Mouse (Mus musculus) adrenal gland, adult 18-20 months (tissue): Measurements from ENCODE around the gene Hist1h3a. TPM values are rescaled to one million over a fixed set of nuclear protein-coding genes. Genes with fewer than 3 reads are reported as not detected.

Experiments used
- microRNA-seq, 2 experiments: library from miRNA; unstranded; fragments of <30 nt; microRNA quantifications; one replicate each; pipeline ENCODE4 v1.2.0; 2021; ENCODE audit warnings: borderline number of aligned reads in 2 of 2
- total RNA-seq, 2 experiments: library from RNA; stranded (reverse); gene quantifications; 1 replicate in 1 of 2; 2 replicates in 1 of 2; pipeline ENCODE4 v1.2.3; 2021

Hist1h3a gene
- total RNA-seq, 2 experiments from 2014 or later: 18.1 to 28.1 TPM

Small RNA genes within 50 kb of the gene (microRNA-seq; reads per million reads assigned to microRNA genes)
- 0 reads per million in 2 experiments for gene Gm44314
- gene Gm44484: 0 reads per million in 2 experiments

Other genes starting within 250 kb of the Hist1h3a start
- gene Hist1h4h, start 231.3 kb downstream of the Hist1h3a start, total RNA-seq: 100 to 1,000 TPM; 400 to 445 TPM
- gene Hist1h2af, start 228.5 kb downstream of the Hist1h3a start, total RNA-seq: 10 to 100 TPM in 1 of 2 experiments, 1 to 10 TPM in 1; 8.5 to 12.6 TPM
- gene Hist1h3g, start 227.0 kb downstream of the Hist1h3a start, total RNA-seq: 1 to 10 TPM; 3.8 to 4.7 TPM
- gene Hist1h2bh, start 219.0 kb downstream of the Hist1h3a start, total RNA-seq: 1 to 10 TPM; 1.8 to 2.2 TPM
- gene Hist1h3f, start 218.3 kb downstream of the Hist1h3a start, total RNA-seq: 10 to 100 TPM; 12.6 to 12.7 TPM
- gene Hist1h4f, start 210.7 kb downstream of the Hist1h3a start, total RNA-seq: 10 to 100 TPM; 32.5 to 41.1 TPM
- gene Hist1h1d, start 209.1 kb downstream of the Hist1h3a start, total RNA-seq: 1 to 10 TPM; 1.5 to 1.6 TPM
- 10 to 100 TPM; 31.7 to 35.9 TPM for gene Hist1h3e, start 200.0 kb downstream of the Hist1h3a start, total RNA-seq
- 1 to 10 TPM; 2.9 to 3.8 TPM for gene Hist1h2ae, start 191.2 kb downstream of the Hist1h3a start, total RNA-seq
- 10 to 100 TPM; 54.4 to 56.8 TPM for gene Hist1h2bg, start 191.0 kb downstream of the Hist1h3a start, total RNA-seq
- gene Hist1h2bf, start 188.2 kb downstream of the Hist1h3a start, total RNA-seq: 10 to 100 TPM; 15.9 to 21.9 TPM
- gene Hist1h2ad, start 188.0 kb downstream of the Hist1h3a start, total RNA-seq: 1 to 10 TPM; 5.6 to 6.1 TPM
- 1 to 10 TPM; 3.2 to 3.9 TPM for gene Hist1h3d, start 186.6 kb downstream of the Hist1h3a start, total RNA-seq
- 100 to 1,000 TPM; 125 to 153 TPM for gene Hist1h4d, start 180.8 kb downstream of the Hist1h3a start, total RNA-seq
- gene Hist1h2be, start 141.3 kb downstream of the Hist1h3a start, total RNA-seq: 10 to 100 TPM in 1 of 2 experiments, 1 to 10 TPM in 1; 9.3 to 13.3 TPM
- 10 to 100 TPM; 33.6 to 39.8 TPM for gene Hist1h1e, start 139.8 kb downstream of the Hist1h3a start, total RNA-seq
- 1 to 10 TPM; 2.0 to 2.2 TPM for gene Hist1h2ac, start 78.4 kb downstream of the Hist1h3a start, total RNA-seq
- gene Hist1h2bc, start 78.2 kb downstream of the Hist1h3a start, total RNA-seq: 100 to 1,000 TPM; 115 to 172 TPM
- gene Hist1h1t, start 66.6 kb downstream of the Hist1h3a start, total RNA-seq: not detected
- gene Hist1h4c, start 63.9 kb downstream of the Hist1h3a start, total RNA-seq: 10 to 100 TPM; 79.0 to 94.6 TPM
- 10 to 100 TPM; 33.3 to 45.6 TPM for gene Hfe, start 51.5 kb downstream of the Hist1h3a start, total RNA-seq
- gene Hist1h1c, start 23.6 kb downstream of the Hist1h3a start, total RNA-seq: 100 to 1,000 TPM; 157 to 187 TPM
- 1 to 10 TPM; 4.6 to 5.4 TPM for gene Hist1h3c, start 16.8 kb downstream of the Hist1h3a start, total RNA-seq
- gene Hist1h2bb, start 15.7 kb downstream of the Hist1h3a start, total RNA-seq: 10 to 100 TPM; 16.2 to 17.9 TPM
- 10 to 100 TPM; 19.4 to 19.5 TPM for gene Hist1h2ab, start 11.3 kb downstream of the Hist1h3a start, total RNA-seq
- gene Hist1h3b, start 10.1 kb downstream of the Hist1h3a start, total RNA-seq: 10 to 100 TPM; 16.4 to 23.4 TPM
- gene Hist1h4b, start 5.4 kb downstream of the Hist1h3a start, total RNA-seq: 10 to 100 TPM; 61.2 to 90.4 TPM
- gene Hist1h4a, start 1.2 kb downstream of the Hist1h3a start, total RNA-seq: 10 to 100 TPM; 21.6 to 23.4 TPM
- gene Hist1h1a, start 1.3 kb upstream of the Hist1h3a start, total RNA-seq: 10 to 100 TPM in 1 of 2 experiments, 1 to 10 TPM in 1; 7.1 to 14.2 TPM
- not detected for gene Trim38, start 7.5 kb upstream of the Hist1h3a start, total RNA-seq
- not detected for gene Slc17a2, start 44.6 kb upstream of the Hist1h3a start, total RNA-seq
- gene Slc17a3, start 77.0 kb upstream of the Hist1h3a start, total RNA-seq: under 1 TPM; 0.16 to 0.86 TPM
- gene Slc17a1, start 105.4 kb upstream of the Hist1h3a start, total RNA-seq: not detected
- gene Slc17a4, start 152.6 kb upstream of the Hist1h3a start, total RNA-seq: under 1 TPM in 1 of 2 experiments, not detected in 1; 0.53 TPM
- gene Hist1h2ba, start 171.8 kb upstream of the Hist1h3a start, total RNA-seq: not detected
- not detected for gene Hist1h2aa, start 172.1 kb upstream of the Hist1h3a start, total RNA-seq
- gene Scgn, start 228.8 kb upstream of the Hist1h3a start, total RNA-seq: 1 to 10 TPM; 2.6 to 3.3 TPM